Mouse (Mus musculus) cerebellum, adult (tissue): Measurements from ENCODE around the gene Cox7a2.

Experiments
- ATAC-seq: cut with Nextera tagmentation; 2 replicates; pipeline ENCODE4 v1.9.2; 2017; ENCODE audit warnings: mild to moderate bottlenecking, moderate library complexity, mixed read lengths; ENCODE audit not compliant: insufficient number of reproducible peaks, low FRiP score, low TSS enrichment

Cox7a2 gene

DNA sequence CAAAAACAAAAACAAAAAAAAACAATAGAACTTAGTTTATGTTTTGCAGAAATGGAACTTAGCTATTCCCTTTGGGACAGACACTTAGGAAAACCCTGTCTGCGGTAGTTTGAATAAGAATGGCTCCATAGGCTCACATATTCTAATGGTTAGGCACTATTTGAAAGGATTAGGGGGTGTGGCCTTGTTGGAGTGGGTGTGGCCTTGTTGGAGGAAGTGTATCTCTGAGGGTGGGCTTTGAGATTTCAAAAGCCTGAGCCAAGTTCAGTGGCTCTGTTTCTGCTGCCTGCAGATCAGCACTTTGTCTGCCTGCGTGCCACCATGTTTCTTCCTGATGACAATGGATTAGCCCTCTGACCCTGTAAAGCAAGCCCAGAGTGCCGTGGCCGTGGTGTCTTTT, 14.6 kb downstream of the Cox7a2 start:
- no peak for ATAC-seq

DNA sequence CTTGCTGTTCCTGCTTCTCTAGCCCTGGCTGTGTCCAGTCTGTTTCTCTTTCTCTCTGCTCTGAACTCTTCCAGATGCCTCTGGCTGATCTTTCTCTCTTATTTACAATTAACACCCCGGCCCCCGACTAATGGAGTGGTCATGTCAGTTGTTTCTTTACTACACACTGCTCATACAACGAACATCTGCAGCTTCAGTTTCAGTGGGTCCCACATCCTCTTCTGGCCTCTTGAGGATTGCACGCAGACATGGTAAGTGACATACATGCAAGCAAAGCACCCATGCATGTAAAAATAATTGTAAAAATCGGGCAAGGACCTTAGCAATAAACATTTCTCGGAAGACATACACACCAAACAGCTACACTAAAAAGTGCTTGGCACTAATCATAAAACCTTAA, 24.1 kb downstream of the Cox7a2 start:
- ATAC-seq: no peak

DNA sequence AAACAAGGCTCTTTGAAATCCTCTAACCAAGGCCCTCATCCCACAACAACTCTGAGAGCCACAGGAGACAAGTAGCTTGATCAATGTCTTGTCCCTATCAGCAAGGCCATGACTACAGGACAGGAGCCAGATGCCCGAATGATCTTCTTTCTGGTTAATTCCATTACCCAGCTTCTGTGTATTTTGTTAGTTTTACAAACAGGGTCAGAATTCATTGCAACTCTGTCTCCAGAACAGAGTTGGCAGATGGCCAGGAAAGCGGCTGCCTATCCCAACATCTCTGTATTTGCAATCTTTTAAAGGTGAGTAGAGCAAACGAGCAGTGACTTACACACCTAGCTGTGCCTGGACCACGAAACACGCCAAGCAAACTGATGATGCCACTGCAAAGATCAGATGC, 29.4 kb downstream of the Cox7a2 start:
- no peak for ATAC-seq

DNA sequence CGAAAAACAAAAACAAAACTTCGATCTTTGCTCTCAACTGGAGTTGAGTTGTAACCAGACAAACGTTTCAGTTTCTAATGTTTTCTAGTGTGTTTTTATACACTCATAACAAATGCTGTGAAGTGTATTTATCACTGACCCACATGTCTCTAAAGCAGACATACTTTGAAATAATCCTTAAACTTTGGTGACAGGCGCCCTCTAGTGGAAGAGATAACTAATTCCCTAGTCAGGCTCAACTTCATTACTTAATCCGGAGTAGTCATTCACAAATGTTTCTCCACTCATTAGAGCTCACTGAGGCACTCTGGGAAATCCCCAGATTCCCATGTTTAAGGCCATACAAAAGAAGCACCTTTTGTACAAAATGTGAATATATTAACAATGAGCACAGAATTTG, 36.6 kb downstream of the Cox7a2 start:
- no peak for ATAC-seq

DNA sequence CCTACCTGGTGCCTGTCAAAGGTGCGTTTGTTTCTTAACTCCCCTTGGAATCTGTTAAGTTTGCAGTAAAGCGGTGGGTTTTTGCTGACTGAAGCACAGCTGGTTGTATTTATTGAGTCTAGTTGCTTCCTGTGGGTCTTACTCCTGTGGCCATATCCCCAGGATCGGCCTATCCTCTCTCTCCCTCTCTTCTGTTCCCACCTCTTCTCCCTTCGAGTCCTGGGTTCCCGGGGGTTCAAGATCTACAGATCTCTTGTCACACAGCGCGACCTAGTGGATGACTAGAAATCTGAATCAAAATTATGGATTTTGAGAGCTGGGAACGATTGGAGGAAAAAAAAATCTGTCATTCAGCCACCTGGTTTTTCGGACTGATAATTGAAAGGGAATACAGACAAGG, 38.6 kb downstream of the Cox7a2 start:
- no peak for ATAC-seq

DNA sequence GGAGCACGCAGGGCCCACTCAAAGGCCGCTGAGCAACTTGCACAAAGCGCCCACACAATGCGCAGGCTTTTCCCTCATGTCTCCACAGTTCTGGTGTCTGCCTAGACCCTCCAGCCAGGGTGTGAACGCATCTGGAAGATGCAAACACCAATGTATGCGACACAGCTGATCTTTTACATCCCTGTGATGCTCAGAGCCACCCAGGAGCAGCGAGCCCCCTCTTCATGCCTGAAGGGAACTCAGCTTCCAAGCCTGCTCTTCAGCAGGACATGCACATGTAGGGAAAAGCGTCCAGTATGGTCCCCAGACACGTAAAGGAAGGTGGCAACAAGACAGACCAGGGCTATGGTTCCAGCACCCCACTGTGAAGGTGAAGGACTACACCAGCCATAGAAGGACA, 39.5 kb downstream of the Cox7a2 start:
- ATAC-seq: no peak

DNA sequence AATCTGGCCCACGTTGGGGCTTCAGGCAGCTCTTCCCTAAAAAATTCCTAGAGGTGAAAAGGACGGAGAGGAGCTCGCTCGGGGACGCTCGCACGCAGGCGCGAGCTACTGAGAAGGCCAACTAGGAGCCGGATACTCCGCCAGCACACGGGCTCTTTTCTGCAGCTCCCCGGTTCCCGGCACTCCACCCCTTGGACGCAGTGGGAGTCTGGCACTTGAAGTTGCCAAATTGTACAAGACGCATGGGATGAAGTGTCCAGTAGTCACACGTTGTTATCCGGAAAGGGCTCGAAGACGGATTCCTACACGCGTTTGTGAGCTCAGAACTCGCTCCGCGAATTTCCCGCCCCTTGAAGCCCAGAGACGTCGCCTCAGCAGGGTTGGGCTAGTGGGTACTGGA, 40.2 kb downstream of the Cox7a2 start:
- no peak for ATAC-seq

DNA sequence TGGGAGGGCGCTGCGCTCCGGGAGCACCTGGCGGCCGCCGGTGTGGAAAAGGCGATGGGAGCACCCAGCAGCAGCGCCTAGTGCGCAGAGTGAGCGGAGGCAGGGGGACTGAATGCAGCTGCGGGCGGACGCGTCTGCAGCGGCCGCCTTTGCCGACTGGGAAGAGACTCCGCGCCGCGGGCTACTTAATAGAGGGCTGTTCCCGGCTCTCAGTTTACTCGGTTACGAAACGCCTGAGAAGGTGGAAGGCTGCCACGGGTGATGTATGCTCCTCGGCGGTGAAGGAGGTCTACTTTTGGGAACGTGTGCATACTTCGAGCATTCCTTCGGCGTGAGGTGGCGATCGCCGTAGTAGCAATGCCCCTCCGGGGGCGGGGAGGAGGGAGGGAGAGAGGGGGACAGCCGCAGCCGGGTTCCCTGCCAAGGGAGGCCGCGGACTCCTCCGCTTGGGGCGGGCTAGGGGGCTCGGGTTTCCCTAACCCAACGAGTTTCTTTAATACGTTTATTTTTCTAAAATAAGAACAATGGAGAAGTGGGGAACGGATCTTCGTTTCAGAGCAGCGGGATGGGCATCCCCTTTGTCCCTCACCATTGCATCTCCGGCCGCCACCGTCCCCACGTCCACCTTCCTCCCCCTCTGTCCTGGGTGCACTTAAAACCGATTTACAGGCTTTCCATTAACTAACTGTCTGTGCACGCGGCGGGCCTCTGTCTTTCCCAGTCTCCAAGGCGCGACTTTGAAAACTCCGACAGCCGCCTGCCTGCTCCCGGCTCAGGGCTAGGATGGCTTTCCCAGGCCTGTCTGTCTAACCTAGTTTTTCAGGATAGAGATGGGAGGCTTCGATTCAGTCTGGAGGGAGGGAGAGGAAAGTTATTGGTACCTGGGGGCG, 41.0 kb downstream of the Cox7a2 start, which contains the start of gene Col12a1:
Gene Col12a1, minus strand, starts transcription at position 351 of the 890 bp plus-strand sequence.
- no peak for ATAC-seq

DNA sequence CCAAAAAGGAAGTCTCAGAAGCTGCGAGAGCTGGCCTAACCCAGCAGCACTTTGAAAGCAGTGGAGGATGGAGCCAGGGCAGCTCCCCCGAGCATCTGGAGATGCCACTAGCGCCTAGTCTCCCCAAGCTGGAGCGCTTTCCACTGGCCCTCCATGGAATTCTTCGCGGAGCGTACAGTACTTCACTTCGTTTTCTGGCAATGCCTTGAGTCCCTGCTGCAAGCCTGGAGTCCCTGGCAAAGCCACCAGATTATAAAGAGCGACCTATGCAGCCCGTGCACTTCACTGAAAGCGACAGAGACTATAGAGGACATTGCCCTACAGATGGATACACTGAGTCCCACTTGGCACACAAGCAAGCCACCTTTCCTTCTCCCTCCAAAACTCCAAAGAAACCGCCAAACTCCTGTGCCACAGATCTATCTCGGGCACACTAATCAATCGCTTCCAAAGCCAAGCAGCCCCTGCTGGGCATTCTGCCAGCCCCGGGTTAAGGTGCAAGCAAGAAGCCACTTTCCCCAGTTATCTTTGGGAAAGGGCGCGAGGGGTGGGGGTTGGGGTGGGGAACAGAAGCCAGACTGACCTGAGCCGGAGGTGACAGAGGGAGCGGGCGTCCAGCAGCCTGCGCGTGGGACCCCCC, 41.7 kb downstream of the Cox7a2 start:
- ATAC-seq: no peak

DNA sequence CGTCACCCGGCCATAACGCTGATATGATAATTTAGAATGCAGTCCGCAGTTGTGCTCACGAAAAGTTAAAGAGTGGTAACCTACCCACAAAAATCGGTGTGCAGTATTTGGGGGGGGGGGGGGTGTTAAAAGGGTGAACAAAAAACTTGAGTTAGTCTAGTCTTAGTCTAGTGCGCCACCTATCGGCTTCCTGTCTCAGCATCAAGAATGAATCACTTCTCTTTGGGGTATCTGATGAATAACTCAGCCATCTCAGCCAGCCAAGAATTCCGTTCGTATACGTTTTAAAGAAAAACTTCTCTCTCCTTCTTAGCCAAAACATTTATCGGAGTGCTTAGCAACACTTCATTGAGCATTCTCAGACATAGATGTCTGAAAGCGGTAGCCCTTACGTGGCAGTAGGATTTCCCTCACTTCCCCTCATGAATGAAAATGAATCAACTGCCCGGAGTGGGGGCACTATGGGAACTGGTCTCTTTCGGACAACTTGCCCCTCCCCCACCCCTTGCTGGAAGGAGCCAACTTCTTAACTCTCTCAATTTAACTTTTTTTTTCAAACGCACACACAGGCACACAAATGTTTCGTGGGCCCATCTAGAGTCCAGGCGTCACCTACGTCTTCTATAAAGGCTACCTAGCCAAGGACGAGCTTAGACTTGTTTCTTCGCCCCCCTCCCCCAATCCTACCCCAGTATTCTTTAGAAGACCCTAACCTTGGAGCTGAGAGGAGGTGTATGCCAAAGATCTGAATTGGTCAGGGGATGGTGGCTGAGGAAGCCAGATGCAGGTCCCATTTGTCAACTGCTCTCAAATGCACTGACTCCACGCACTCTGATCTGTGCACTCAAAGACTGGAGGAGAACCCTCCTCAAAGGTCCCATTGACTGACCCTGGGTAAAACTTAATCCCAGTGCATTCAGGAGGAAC, 42.5 kb downstream of the Cox7a2 start:
- no peak for ATAC-seq

DNA sequence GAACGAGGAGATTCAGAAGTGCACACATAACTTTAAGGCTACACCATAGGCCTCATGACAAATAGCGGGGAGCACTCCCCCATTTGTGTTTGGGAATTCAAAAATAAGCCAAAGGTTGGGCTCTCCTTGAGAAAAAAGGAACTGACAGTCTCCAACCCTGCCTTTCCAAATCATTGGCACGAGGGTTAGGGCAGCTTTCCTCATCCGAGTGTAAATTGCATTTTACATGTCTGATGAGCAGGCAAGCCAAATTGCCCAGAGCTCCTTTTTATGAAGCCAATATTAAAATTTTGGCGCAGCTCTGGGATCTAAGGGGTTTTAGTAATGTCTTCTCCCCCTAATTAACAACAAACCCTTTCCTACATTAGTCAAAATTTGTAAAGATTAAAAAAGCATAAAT, 43.2 kb downstream of the Cox7a2 start:
- no peak for ATAC-seq

DNA sequence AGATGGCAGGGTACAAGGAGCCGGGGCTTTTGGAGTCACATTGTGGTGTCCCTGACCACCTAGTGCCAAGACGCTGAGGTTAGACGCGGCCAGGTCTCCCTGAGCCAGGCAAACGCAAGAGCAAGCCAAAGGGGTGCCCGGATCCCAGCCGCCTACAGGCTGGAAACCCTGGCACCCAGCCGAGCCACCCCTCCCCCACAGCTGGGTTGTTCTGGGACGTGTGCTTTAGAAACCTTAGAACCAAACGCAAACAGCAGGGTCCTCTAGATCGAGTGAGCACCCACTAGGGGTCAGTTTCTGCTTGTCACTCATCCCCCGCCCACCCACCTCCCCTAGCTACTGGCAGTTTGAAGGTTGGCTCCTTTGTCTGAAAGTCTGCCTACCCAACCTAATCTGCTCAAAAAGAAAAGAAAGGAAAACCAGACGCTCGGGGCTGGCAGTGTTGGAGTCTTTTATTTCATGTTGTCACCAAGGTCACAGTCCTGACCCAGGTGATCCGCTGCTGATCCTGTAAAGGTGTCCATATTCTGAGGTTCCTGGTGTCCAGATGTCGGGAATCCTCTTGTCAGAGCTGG, 45.1 kb downstream of the Cox7a2 start:
- ATAC-seq: no peak
